Mouse (Mus musculus) lung, adult 2 months (tissue): ENCODE measurements at regions not wholly inside any gene's neighbourhood (a gene's known extent, or its start where the extent isn't known, plus 50 kb on each side); places are given as distances from the start of the nearest gene placed in this dataset.

Source experiments
- CTCF ChIP-seq: fragments of 200-500 bp; IDR thresholded peaks from 2 replicates; pipeline ENCODE4 v1.5.1; 2011; ENCODE audit warnings: mild to moderate bottlenecking, low read length, control low read depth; ENCODE audit not compliant: insufficient read depth
- POLR2A ChIP-seq: fragments of 200-500 bp; IDR thresholded peaks from 2 replicates; pipeline ENCODE4 v1.6.1; 2011; ENCODE audit warnings: low read depth, mild to moderate bottlenecking, control low read depth, low read length, borderline replicate concordance; ENCODE audit errors: extremely low read depth

DNA sequence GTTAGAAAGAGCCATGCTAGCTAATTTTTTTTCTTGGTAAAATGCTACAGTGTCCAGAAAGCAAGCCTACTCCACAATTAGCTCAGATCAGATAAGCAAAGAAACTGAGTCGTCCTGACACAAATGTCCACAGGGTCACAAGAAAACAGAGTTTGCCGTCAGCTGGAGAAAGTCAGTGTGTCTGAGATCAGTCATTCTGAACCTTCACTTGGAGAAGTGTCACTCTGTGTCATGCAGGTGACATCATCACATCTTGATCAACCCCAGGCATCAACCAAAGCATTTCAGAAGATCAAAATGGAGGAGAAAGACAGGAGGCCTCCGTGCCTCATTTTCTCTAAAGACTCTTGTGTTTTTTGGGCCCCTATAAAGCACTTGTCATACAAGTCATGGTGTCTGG lies 121.5 kb upstream of the Cdk6 start:
- TF ChIP-seq POLR2A, result no peak
- TF ChIP-seq CTCF, result no peak
